Mouse (Mus musculus) CH12.LX (cell line): Measurements from ENCODE around the gene Pygl. TPM values are rescaled to one million over a fixed set of nuclear protein-coding genes. Genes with fewer than 3 reads are reported as not detected.

ENCODE experiments used
- DNase-seq: peaks from one replicate; pipeline ENCODE4 v3.0.0-alpha.2; 2013; ENCODE audit errors: extremely low read depth
- H3K27ac ChIP-seq: 2 replicates; pipeline ENCODE4 v1.5.1; 2012; ENCODE audit warnings: low read depth, mild to moderate bottlenecking, control low read depth, moderate library complexity; ENCODE audit not compliant: insufficient read depth
- H3K27me3 ChIP-seq: replicated peaks from 2 replicates; pipeline ENCODE3; 2012; ENCODE audit warnings: inconsistent platforms
- H3K36me3 ChIP-seq, 2 experiments: replicated peaks in 1 of 2; 2 replicates each; pipeline versions ENCODE3 to v1.6.1; 2012; ENCODE audit warnings: inconsistent platforms in 1 of 2, low read length in 1 of 2, mild to moderate bottlenecking in 1 of 2, mixed read lengths in 1 of 2, moderate library complexity in 1 of 2; ENCODE audit not compliant: control insufficient read depth in 1 of 2, insufficient read depth in 1 of 2
- H3K4me1 ChIP-seq, 2 experiments: 2 replicates each; pipeline ENCODE4 v1.6.1; 2012; ENCODE audit warnings: inconsistent platforms in 1 of 2, moderate library complexity in 1 of 2; ENCODE audit not compliant: insufficient read depth in 2 of 2, control insufficient read depth in 1 of 2
- H3K4me2 ChIP-seq: 2 replicates; pipeline ENCODE4 v1.6.1; 2012; ENCODE audit warnings: low read depth, mild to moderate bottlenecking, control low read depth; ENCODE audit not compliant: poor library complexity, insufficient read depth, severe bottlenecking
- H3K4me3 ChIP-seq, 3 experiments: fragments of 150-350 bp in 1 of 3; sonication (generic) in 1 of 3; replicated peaks in 1 of 3; 2 replicates each; pipeline versions ENCODE3 to v1.5.1; 2011 to 2012; ENCODE audit warnings: low read depth in 2 of 3, low read length in 2 of 3, mild to moderate bottlenecking in 2 of 3, moderate library complexity in 2 of 3, control low read depth in 1 of 3, improper control_type of control experiment in 1 of 3, inconsistent platforms in 1 of 3, mixed read lengths in 1 of 3; ENCODE audit not compliant: poor library complexity in 1 of 3
- H3K79me2 ChIP-seq: replicated peaks from 2 replicates; pipeline ENCODE4 v1.6.1; 2012; ENCODE audit warnings: mild to moderate bottlenecking, moderate library complexity; ENCODE audit not compliant: control insufficient read depth, poor library complexity, insufficient read depth, severe bottlenecking; ENCODE audit errors: extremely low read depth
- H3K9ac ChIP-seq: 2 replicates; pipeline ENCODE4 v1.6.1; 2012; ENCODE audit warnings: low read depth, mild to moderate bottlenecking, control low read depth, moderate library complexity; ENCODE audit not compliant: insufficient read depth
- H3K9me3 ChIP-seq: replicated peaks from 2 replicates; pipeline ENCODE3; 2012; ENCODE audit warnings: low read length, inconsistent platforms, mixed read lengths
- CHD1 ChIP-seq: IDR thresholded peaks from 2 replicates; pipeline ENCODE4 v1.6.1; 2012; ENCODE audit warnings: low read depth, low read length, improper control_type of control experiment, inconsistent platforms
- CTCF ChIP-seq, 2 experiments: IDR thresholded peaks in 1 of 2; conservative IDR thresholded peaks in 1 of 2; 2 replicates each; pipeline ENCODE4 v1.5.1; 2011 to 2012; ENCODE audit warnings: low read depth in 2 of 2, low read length in 2 of 2, improper control_type of control experiment in 1 of 2, inconsistent platforms in 1 of 2, mild to moderate bottlenecking in 1 of 2, moderate library complexity in 1 of 2
- ELF1 ChIP-seq: IDR thresholded peaks from 2 replicates; pipeline ENCODE4 v1.6.1; 2014; ENCODE audit warnings: low read depth, mild to moderate bottlenecking, inconsistent platforms, low read length, improper control_type of control experiment
- EP300 ChIP-seq: IDR thresholded peaks from 2 replicates; pipeline ENCODE4 v1.6.1; 2011; ENCODE audit warnings: low read length, improper control_type of control experiment
- GABPA ChIP-seq: IDR thresholded peaks from 2 replicates; pipeline ENCODE4 v1.6.1; 2012; ENCODE audit warnings: low read depth, low read length, improper control_type of control experiment, inconsistent platforms; ENCODE audit not compliant: insufficient replicate concordance
- IRF4 ChIP-seq: IDR thresholded peaks from 2 replicates; pipeline ENCODE4 v1.6.1; 2014; ENCODE audit warnings: low read depth, mild to moderate bottlenecking, inconsistent platforms, low read length, improper control_type of control experiment
- JUND ChIP-seq: conservative IDR thresholded peaks from 2 replicates; pipeline ENCODE4 v1.6.1; 2011; ENCODE audit warnings: low read depth, low read length, improper control_type of control experiment
- KAT2A ChIP-seq: IDR thresholded peaks from 2 replicates; pipeline ENCODE4 v1.6.1; 2012; ENCODE audit warnings: low read length, improper control_type of control experiment, inconsistent platforms; ENCODE audit not compliant: insufficient replicate concordance
- MAFK ChIP-seq: IDR thresholded peaks from 2 replicates; pipeline ENCODE4 v1.6.1; 2011; ENCODE audit warnings: low read length, improper control_type of control experiment; ENCODE audit not compliant: insufficient replicate concordance
- MEF2A ChIP-seq: IDR thresholded peaks from 2 replicates; pipeline ENCODE4 v1.6.1; 2014; ENCODE audit warnings: low read depth, mild to moderate bottlenecking, inconsistent platforms, low read length, improper control_type of control experiment, borderline replicate concordance
- MYC ChIP-seq: IDR thresholded peaks from 2 replicates; pipeline ENCODE4 v1.6.1; 2011; ENCODE audit warnings: low read depth, mild to moderate bottlenecking, improper control_type of control experiment, low read length
- NELFE ChIP-seq: IDR thresholded peaks from 2 replicates; pipeline ENCODE4 v1.6.1; 2011; ENCODE audit warnings: low read depth, low read length, improper control_type of control experiment
- PAX5 ChIP-seq: IDR thresholded peaks from 2 replicates; pipeline ENCODE4 v1.6.1; 2012; ENCODE audit warnings: low read length, inconsistent platforms, mixed read lengths
- POLR2A ChIP-seq: IDR thresholded peaks from 2 replicates; pipeline ENCODE4 v1.6.1; 2011; ENCODE audit warnings: low read depth, mild to moderate bottlenecking, improper control_type of control experiment, low read length
- POLR2AphosphoS2 ChIP-seq: IDR thresholded peaks from 2 replicates; pipeline ENCODE4 v1.6.1; 2011; ENCODE audit warnings: low read depth, low read length, improper control_type of control experiment
- SIN3A ChIP-seq: IDR thresholded peaks from 2 replicates; pipeline ENCODE4 v1.6.1; 2012; ENCODE audit warnings: low read length, improper control_type of control experiment, inconsistent platforms
- USF2 ChIP-seq: conservative IDR thresholded peaks from 2 replicates; pipeline ENCODE4 v1.6.1; 2011; ENCODE audit warnings: low read depth, low read length, improper control_type of control experiment
- ZC3H11A ChIP-seq: IDR thresholded peaks from 2 replicates; pipeline ENCODE4 v1.6.1; 2012; ENCODE audit warnings: low read depth, mild to moderate bottlenecking, inconsistent platforms, low read length, improper control_type of control experiment
- ZKSCAN1 ChIP-seq: IDR thresholded peaks from 2 replicates; pipeline ENCODE4 v1.6.1; 2012; ENCODE audit warnings: low read depth, inconsistent platforms, low read length, improper control_type of control experiment, borderline replicate concordance
- ZMIZ1 ChIP-seq: IDR thresholded peaks from 2 replicates; pipeline ENCODE4 v1.6.1; 2012; ENCODE audit warnings: low read depth, mild to moderate bottlenecking, inconsistent platforms, low read length, improper control_type of control experiment
- ZNF384 ChIP-seq: IDR thresholded peaks from 2 replicates; pipeline ENCODE4 v1.6.1; 2012; ENCODE audit warnings: low read depth, low read length, improper control_type of control experiment, inconsistent platforms
- dilution Hi-C: fragments of 300-500 bp; cut with MboI; formaldehyde crosslinking; loops from 2 replicates; pipeline ENCODE4 v1.14.3; 2020; ENCODE audit warnings: low sequenced_read_pairs; ENCODE audit not compliant: extremely low pct_unique_long_range_greater_than_20kb, extremely low pct_ligation_motif_present
- in situ Hi-C: fragments of 300-500 bp; cut with MboI; formaldehyde crosslinking; loops from 3 replicates; pipeline ENCODE4 v1.14.3; 2019; ENCODE audit warnings: low sequenced_read_pairs, low pct_ligation_motif_present, low pct_unique_long_range_greater_than_20kb, mixed read lengths
- polyA plus RNA-seq: library from polyadenylated mRNA; unstranded; fragments of >175 nt; gene quantifications from 2 replicates; pipeline ENCODE4 v1.2.1, GENCODE M21; 2012; ENCODE audit warnings: low read depth; ENCODE audit not compliant: insufficient read length
- total RNA-seq, 2 experiments: library from RNA; depleted of rRNA; stranded (reverse); fragments of 300-350 nt in 1 of 2; fragments of >200 nt in 1 of 2; gene quantifications; 2 replicates each; pipeline ENCODE4 v1.2.3; 2012 to 2014

The Pygl gene
- total and polyA plus RNA-seq, 3 experiments: 1.1 to 8.5 (median 3.1) TPM

DNA sequence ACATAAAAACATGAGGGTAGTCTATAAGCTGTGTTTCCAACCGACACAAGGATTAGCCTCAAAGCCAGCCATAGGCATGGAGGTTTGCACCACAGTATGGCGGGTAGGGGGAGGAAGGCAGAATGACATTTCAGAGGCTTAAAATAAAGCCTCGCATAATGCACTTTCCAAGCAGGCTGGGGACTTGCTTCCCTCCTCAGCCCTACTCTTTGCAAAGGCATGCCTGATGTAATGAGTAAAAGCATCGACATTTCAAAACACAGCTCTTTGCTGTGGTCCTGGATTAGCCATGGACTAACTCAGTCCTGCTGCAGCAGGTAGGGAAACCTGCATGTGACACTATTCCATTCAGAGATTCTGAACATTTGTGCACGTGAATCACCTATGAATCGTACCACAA, 38.4 kb upstream of the Pygl start:
- Histone ChIP-seq H3K36me3 (no peaks in the 10 kb centered on the region), H3K9ac (no peak overlapping the region), H3K4me3 (no peak overlapping the region), H3K9me3 (no peaks in the 10 kb centered on the region), H3K4me1 (peaks cover 4 to 17% of the 10 kb centered on the region in 2 experiments; a peak in 2 of 4 replicates), H3K79me2 (no peaks in the 10 kb centered on the region), H3K27me3 (no peaks in the 10 kb centered on the region), H3K27ac (no peak overlapping the region), H3K4me2 (no peak overlapping the region)
- TF ChIP-seq JUND: no peak
- TF ChIP-seq ZKSCAN1: no peak
- no peak for TF ChIP-seq POLR2A
- TF ChIP-seq USF2: no peak
- TF ChIP-seq MEF2A: no peak
- no peak for TF ChIP-seq ELF1
- TF ChIP-seq GABPA: no peak
- dilution Hi-C loops (no loop called here), in situ Hi-C loops (no loop called here)
- DNase-seq: no peak

DNA sequence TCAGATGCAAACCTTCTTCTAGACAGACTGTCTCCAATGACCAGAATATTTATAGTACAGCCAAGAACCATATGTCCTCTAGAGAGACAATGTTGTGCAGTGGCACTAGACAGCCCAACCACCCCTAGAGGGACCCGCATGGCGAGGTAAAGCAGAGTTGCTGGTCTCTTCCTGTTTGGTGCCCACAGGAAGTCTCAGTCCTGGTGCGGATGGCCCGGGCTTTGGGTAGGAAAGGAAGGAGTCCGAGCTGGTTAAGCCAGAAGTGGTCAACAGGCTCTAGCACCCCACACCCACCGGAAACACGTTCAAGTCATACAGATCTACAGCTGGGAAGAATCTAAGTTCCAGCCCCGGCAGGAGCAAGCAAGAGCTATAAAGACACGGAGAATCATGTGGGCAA, 36.0 kb upstream of the Pygl start:
- TF ChIP-seq ZMIZ1 (no peak), MYC (no peak), EP300 (no peak), IRF4 (no peak), KAT2A (no peak), SIN3A (no peak), CHD1 (no peak), USF2 (no peak), CTCF (conservative IDR thresholded peaks at IDR 0.05 in 1 of 2, IDR thresholded peaks at IDR 0.05 in 1 of 2; ENCODE audit: low read depth in 2 of 2, low read length in 2 of 2) (no peak), JUND (no peak), ZNF384 (no peak), POLR2AphosphoS2 (no peak), MAFK (no peak), ELF1 (no peak), NELFE (no peak), ZC3H11A (no peak), PAX5 (no peak)
- TF ChIP-seq, all 38 proteins: peak for 0
- in situ Hi-C loops (no loop called here), dilution Hi-C loops (no loop called here)
- Histone ChIP-seq H3K9ac (no peak overlapping the region), H3K36me3 (no peaks in the 10 kb centered on the region), H3K9me3 (no peaks in the 10 kb centered on the region), H3K27ac (no peak overlapping the region), H3K27me3 (no peaks in the 10 kb centered on the region), H3K4me2 (peak overlapping the region; percentile 33; the same call in 1 of the 2 replicates), H3K4me3 (no peak overlapping the region), H3K4me1 (peaks cover 4 to 17% of the 10 kb centered on the region in 2 experiments; a peak in 2 of 4 replicates), H3K79me2 (no peaks in the 10 kb centered on the region)
- no peak for DNase-seq
